Mouse (Mus musculus): ENCODE results near the gene Exoc1.

Exoc1 gene

DNA sequence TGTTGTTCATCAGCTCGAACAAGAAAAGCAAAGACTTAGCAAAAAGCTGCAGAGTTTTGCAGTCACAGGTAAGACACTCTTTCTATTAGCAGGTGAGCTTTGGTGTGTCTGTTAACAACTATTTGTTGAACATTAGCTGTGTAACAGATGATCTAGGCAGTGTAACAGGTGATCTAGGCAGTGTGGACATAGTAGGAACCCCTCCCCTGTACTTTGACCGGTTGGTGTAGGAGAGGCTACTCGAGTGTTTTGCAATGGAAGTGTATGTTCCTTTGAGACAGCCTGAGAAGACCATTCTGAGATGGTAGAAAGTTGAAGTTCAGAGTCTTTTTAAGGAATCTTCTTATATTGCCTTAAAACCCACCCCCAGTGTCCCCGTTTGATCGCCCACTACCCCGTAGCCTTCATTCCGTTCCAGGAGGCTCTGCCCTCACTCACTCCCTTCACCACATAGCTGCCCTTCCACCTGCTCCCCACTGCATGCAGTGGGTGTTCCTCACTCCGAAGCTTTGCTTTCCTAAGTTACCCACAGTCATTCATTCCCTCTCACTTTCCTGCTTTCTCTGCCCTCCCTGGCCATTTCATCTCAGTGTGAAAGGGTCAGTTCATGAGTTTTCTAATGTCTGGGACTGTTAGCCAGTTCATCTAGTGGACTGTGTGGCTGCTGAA is 80.7 kb downstream of the Exoc1 start:
- no peak for DNase-seq (ENCODE audit: low spot score in 2 of 2)

GRCm38 (mm10) chr5:76612867-76613499 is 83.9 kb downstream of the Exoc1 start:
- DNase-seq (ENCODE audit: low spot score in 2 of 2), result no peak

- DNase-seq (ENCODE audit: low spot score in 2 of 2), result no peak
Measured at GRCm38 (mm10) chr5:76615276-76615675, 86.2 kb downstream of the Exoc1 start.

- DNase-seq (ENCODE audit: low spot score in 2 of 2), result no peak
Measured at GRCm38 (mm10) chr5:76616196-76616747, 87.2 kb downstream of the Exoc1 start.

- DNase-seq (ENCODE audit: low spot score in 2 of 2), result no peak
Measured at GRCm38 (mm10) chr5:76618750-76619149, 89.6 kb downstream of the Exoc1 start.
